Mouse (Mus musculus) intestine, postnatal 0 days (tissue): Measurements from ENCODE around the gene Gm8369. TPM values are rescaled to one million over a fixed set of nuclear protein-coding genes. Genes with fewer than 3 reads are reported as not detected.
"Not testable (repeated sequence)": the region's sequence is repeated elsewhere in the genome, so short reads cannot be mapped to it uniquely, and the experiment has no call there.

ENCODE experiments used
- ATAC-seq: fragments of 200-750 bp; cut with Nextera tagmentation; 2 replicates; pipeline ENCODE4 v1.8.0; 2017; ENCODE audit warnings: mild to moderate bottlenecking, moderate TSS enrichment, moderate library complexity
- H3K27ac ChIP-seq: fragments of 300-500 bp; sonication (generic); 2 replicates; pipeline ENCODE4 v1.5.1; 2014; ENCODE audit warnings: mild to moderate bottlenecking, low read depth, low read length, moderate library complexity
- H3K27me3 ChIP-seq: fragments of 300-500 bp; sonication (generic); replicated peaks from 2 replicates; pipeline ENCODE4 v1.6.1; 2014; ENCODE audit warnings: low read length, mixed read lengths; ENCODE audit not compliant: control insufficient read depth, insufficient read depth
- H3K36me3 ChIP-seq: fragments of 300-500 bp; sonication (generic); 2 replicates; pipeline ENCODE4 v1.6.1; 2014; ENCODE audit warnings: mild to moderate bottlenecking, moderate library complexity; ENCODE audit not compliant: control insufficient read depth, insufficient read depth
- H3K4me1 ChIP-seq: fragments of 300-500 bp; sonication (generic); replicated peaks from 2 replicates; pipeline ENCODE4 v1.6.1; 2014; ENCODE audit warnings: antibody characterized with exemption, low read length, mixed read lengths; ENCODE audit not compliant: control insufficient read depth, insufficient read depth
- H3K4me2 ChIP-seq: fragments of 300-500 bp; sonication (generic); replicated peaks from 2 replicates; pipeline ENCODE4 v1.6.1; 2014; ENCODE audit warnings: low read depth, mild to moderate bottlenecking, moderate library complexity
- H3K4me3 ChIP-seq: fragments of 300-500 bp; sonication (generic); 2 replicates; pipeline ENCODE4 v1.5.1; 2014; ENCODE audit warnings: low read depth, low read length
- H3K9ac ChIP-seq: fragments of 300-500 bp; sonication (generic); 2 replicates; pipeline ENCODE4 v1.6.1; 2014; ENCODE audit warnings: mild to moderate bottlenecking, low read depth, low read length
- H3K9me3 ChIP-seq: fragments of 300-500 bp; sonication (generic); 2 replicates; pipeline ENCODE4 v1.6.1; 2016; ENCODE audit warnings: mixed run types; ENCODE audit not compliant: control insufficient read depth
- CTCF ChIP-seq: sonication (generic); IDR thresholded peaks from 2 replicates; pipeline ENCODE4 v1.5.1; 2016; ENCODE audit warnings: low read depth, mild to moderate bottlenecking, control low read depth, antibody characterized with exemption, moderate library complexity
- WGBS: fragments of 180-500 bp; shearing (Covaris S2); extraction: QIAGEN DNeasy Blood & Tissue Kit; methylation state at CpG from one replicate; pipeline ENCODE4 v1.1.7; 2014; 5-methylcytosine and 5-hydroxymethylcytosine counted together
- polyA plus RNA-seq: library from polyadenylated mRNA; unstranded; fragments of >200 nt; fragmentation: Nextera tagmentation; extraction: Ambion mirVana; gene quantifications from 2 replicates; pipeline ENCODE4 v1.2.1, GENCODE M21; 2015

The Gm8369 gene
- polyA plus RNA-seq, 1 experiment from 2014 or later, result 0.29 TPM

DNA sequence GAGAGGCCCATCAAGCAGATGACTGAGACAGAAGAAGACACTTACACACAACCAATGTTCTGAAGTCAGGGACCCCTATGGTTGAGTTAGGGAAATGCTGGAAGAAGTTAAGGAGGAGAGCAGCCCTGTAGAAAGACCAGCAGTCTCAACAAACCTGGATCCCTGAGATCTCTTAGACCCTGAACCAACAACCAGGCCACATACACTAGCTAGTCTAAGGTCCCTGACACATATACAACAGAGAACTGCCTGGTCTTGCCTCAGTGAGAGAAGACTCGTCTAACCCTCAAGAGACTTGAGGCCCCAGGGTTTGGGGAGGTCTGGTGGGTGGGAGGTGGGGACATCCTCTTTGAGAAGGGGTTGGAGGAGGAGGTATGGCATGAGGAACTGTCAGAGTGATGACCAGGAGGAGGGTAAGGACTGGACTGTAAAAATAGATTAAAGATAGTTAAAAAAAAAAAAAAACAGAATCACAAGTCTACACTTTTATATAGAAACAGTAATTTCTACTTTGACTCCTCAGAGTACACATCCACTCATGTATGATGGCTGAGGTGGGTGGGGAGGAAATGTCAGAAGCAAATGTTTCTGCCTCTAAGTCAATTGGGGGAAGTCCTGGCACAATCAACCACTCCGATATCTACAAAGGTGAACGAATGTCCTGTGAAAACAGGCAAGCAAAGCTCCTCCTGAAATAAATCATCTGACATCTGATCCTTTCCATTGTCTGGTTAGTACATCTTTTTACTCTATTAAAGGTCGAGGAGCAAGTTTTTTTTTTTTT lies 5.9 kb downstream of the Gm8369 start:
- Histone ChIP-seq H3K9ac (no peak overlapping the region), H3K4me1 (no peaks in the 10 kb centered on the region), H3K9me3 (no peaks in the 10 kb centered on the region), H3K4me3 (no peak overlapping the region), H3K27me3 (no peaks in the 10 kb centered on the region), H3K36me3 (no peaks in the 10 kb centered on the region), H3K4me2 (no peak overlapping the region), H3K27ac (no peak overlapping the region)
- no peak for ATAC-seq
- WGBS, result 65% methylated on average over 4 of the region's 4 CpGs
- TF ChIP-seq CTCF, result no peak

- Histone ChIP-seq H3K9me3 (no peaks in the 10 kb centered on the region), H3K36me3 (no peaks in the 10 kb centered on the region), H3K27ac (no peak overlapping the region), H3K27me3 (no peaks in the 10 kb centered on the region), H3K4me3 (no peak overlapping the region), H3K4me2 (no peak overlapping the region), H3K9ac (no peak overlapping the region), H3K4me1 (no peaks in the 10 kb centered on the region)
- ATAC-seq, result no peak
- 87% methylated on average over 1 of the region's 1 CpGs for WGBS
- no peak for TF ChIP-seq CTCF
Measured at GRCm38 (mm10) chr19:11492671-11493070, 6.9 kb downstream of the Gm8369 start.

- no peaks in the 10 kb centered on the region for H3K4me1 ChIP-seq
- no peak overlapping the region for H3K4me3 ChIP-seq
- no peaks in the 10 kb centered on the region for H3K27me3 ChIP-seq
- ATAC-seq, result no peak
- WGBS, result 56% methylated on average over 3 of the region's 3 CpGs
- no peak overlapping the region for H3K4me2 ChIP-seq
- no peak overlapping the region for H3K27ac ChIP-seq
- H3K36me3 ChIP-seq, result no peaks in the 10 kb centered on the region
- no peak for TF ChIP-seq CTCF
- H3K9ac ChIP-seq, result no peak overlapping the region
- H3K9me3 ChIP-seq, result no peaks in the 10 kb centered on the region
Measured at GRCm38 (mm10) chr19:11494519-11494918, 8.8 kb downstream of the Gm8369 start.

DNA sequence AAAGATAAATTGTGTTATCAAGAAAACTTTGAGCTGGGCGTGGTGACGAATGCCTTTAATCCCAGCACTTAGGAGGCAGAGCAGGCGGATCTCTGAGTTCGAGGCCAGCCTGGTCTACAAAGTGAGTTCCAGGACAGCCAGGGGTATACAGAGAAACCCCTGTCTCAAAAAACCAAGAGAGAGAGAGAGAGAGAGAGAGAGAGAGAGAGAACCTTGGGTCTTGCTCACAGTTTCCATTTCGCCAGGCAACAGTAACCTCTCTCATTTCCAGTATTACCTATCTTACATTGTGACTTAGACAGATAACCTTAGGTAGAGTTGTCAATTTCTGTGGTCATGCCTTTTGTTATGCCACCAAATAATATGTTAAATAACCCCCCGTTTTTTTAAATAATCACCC lies 10.6 kb downstream of the Gm8369 start:
- Histone ChIP-seq H3K4me2 (no peak overlapping the region), H3K27ac (no peak overlapping the region), H3K9ac (no peak overlapping the region), H3K36me3 (no peaks in the 10 kb centered on the region), H3K4me1 (no peaks in the 10 kb centered on the region), H3K9me3 (no peaks in the 10 kb centered on the region), H3K4me3 (no peak overlapping the region), H3K27me3 (no peaks in the 10 kb centered on the region)
- WGBS, result 69% methylated on average over 6 of the region's 6 CpGs
- no peak for ATAC-seq
- TF ChIP-seq CTCF, result no peak

- not testable (repeated sequence) for H3K9me3 ChIP-seq, ATAC-seq, H3K4me3 ChIP-seq, H3K36me3 ChIP-seq, H3K4me1 ChIP-seq, H3K9ac ChIP-seq, H3K4me2 ChIP-seq, H3K27ac ChIP-seq, H3K27me3 ChIP-seq
- WGBS, result 65% methylated on average over 1 of the region's 1 CpGs
Measured at GRCm38 (mm10) chr19:11497300-11497699, 11.6 kb downstream of the Gm8369 start.

DNA sequence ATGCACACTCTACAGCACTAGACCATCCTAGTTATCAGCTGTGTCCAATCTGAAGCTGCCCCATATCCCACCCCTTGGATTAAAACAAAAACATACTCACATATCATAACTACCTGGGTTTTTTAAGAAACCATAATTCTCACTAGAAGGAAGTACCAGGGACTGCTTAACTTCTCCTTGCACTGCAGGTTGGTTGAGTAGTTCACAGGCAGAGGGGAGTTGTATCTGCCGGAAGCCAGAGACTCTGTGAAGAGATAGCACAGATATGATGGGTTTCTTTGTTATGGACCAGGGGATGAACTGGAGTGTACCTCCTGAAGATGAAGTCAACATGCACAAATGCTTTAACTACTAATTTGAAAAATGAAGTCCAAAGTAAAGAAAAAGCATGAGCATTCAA lies 15.1 kb downstream of the Gm8369 start:
- no peak overlapping the region for H3K4me3 ChIP-seq
- H3K4me2 ChIP-seq, result no peak overlapping the region
- H3K27ac ChIP-seq, result no peak overlapping the region
- 84% methylated on average over 1 of the region's 1 CpGs for WGBS
- ATAC-seq, result no peak
- no peaks in the 10 kb centered on the region for H3K4me1 ChIP-seq
- no peaks in the 10 kb centered on the region for H3K36me3 ChIP-seq
- H3K9me3 ChIP-seq, result no peaks in the 10 kb centered on the region
- no peak for TF ChIP-seq CTCF
- no peak overlapping the region for H3K9ac ChIP-seq
- no peaks in the 10 kb centered on the region for H3K27me3 ChIP-seq
